Mouse (Mus musculus): ENCODE results near the gene Zscan29. TPM values are rescaled to one million over a fixed set of nuclear protein-coding genes. Genes with fewer than 3 reads are reported as not detected.
"Not testable (repeated sequence)": the region's sequence is repeated elsewhere in the genome, so short reads cannot be mapped to it uniquely, and the experiment has no call there.

Zscan29 gene
- polyA plus RNA-seq, 1 experiment from 2014 or later: 15.6 TPM

- H3K27ac ChIP-seq (ENCODE audit: low read depth, low read length); H3K9ac ChIP-seq (ENCODE audit: low read length); H3K4me1 ChIP-seq (replicated peaks; ENCODE audit: control insufficient read depth, insufficient read depth, low read length); H3K36me3 ChIP-seq (ENCODE audit: control insufficient read depth, insufficient read depth, low read length); ATAC-seq (replicated peaks; ENCODE audit: low FRiP score); H3K27me3 ChIP-seq (ENCODE audit: control insufficient read depth, insufficient read depth, low read length); H3K4me2 ChIP-seq (ENCODE audit: low read depth, low read length, severe bottlenecking); H3K9me3 ChIP-seq (ENCODE audit: control insufficient read depth, low read length); H3K4me3 ChIP-seq (ENCODE audit: low read depth, low read length); DNase-seq (ENCODE audit: low spot score): not testable (repeated sequence)
- WGBS: 93% methylated on average over 5 of the region's 5 CpGs
Observed at GRCm38 (mm10) chr2:121126302-121126701, 44.6 kb downstream of the Zscan29 start.

- ATAC-seq (replicated peaks; ENCODE audit: low FRiP score): no peak
- Histone ChIP-seq H3K36me3 (ENCODE audit: control insufficient read depth, insufficient read depth, low read length) (no peaks in the 10 kb centered on the region), H3K4me2 (ENCODE audit: low read depth, low read length, severe bottlenecking) (no peak overlapping the region), H3K9ac (ENCODE audit: low read length) (no peak overlapping the region), H3K9me3 (ENCODE audit: control insufficient read depth, low read length) (no peaks in the 10 kb centered on the region), H3K4me3 (ENCODE audit: low read depth, low read length) (no peak overlapping the region), H3K27ac (ENCODE audit: low read depth, low read length) (no peak overlapping the region), H3K4me1 (replicated peaks; ENCODE audit: control insufficient read depth, insufficient read depth, low read length) (no peaks in the 10 kb centered on the region), H3K27me3 (ENCODE audit: control insufficient read depth, insufficient read depth, low read length) (no peaks in the 10 kb centered on the region)
- DNase-seq (ENCODE audit: low spot score): no peak
- WGBS: 90% methylated on average over 3 of the region's 3 CpGs
Observed at GRCm38 (mm10) chr2:121119260-121119659, 51.7 kb downstream of the Zscan29 start.

- 84% methylated on average over 2 of the region's 2 CpGs for WGBS
- H3K36me3 ChIP-seq (ENCODE audit: control insufficient read depth, insufficient read depth, low read length): no peaks in the 10 kb centered on the region
- H3K4me3 ChIP-seq (ENCODE audit: low read depth, low read length): no peak overlapping the region
- no peak overlapping the region for H3K9ac ChIP-seq (ENCODE audit: low read length)
- no peaks in the 10 kb centered on the region for H3K27me3 ChIP-seq (ENCODE audit: control insufficient read depth, insufficient read depth, low read length)
- no peak overlapping the region for H3K4me2 ChIP-seq (ENCODE audit: low read depth, low read length, severe bottlenecking)
- DNase-seq (ENCODE audit: low spot score) (no peak), ATAC-seq (replicated peaks; ENCODE audit: low FRiP score) (no peak)
- no peaks in the 10 kb centered on the region for H3K9me3 ChIP-seq (ENCODE audit: control insufficient read depth, low read length)
- H3K4me1 ChIP-seq (replicated peaks; ENCODE audit: control insufficient read depth, insufficient read depth, low read length): no peaks in the 10 kb centered on the region
- H3K27ac ChIP-seq (ENCODE audit: low read depth, low read length): no peak overlapping the region
Observed at GRCm38 (mm10) chr2:121115418-121115817, 55.5 kb downstream of the Zscan29 start.

GRCm38 (mm10) chr2:121109695-121110094 lies 61.2 kb downstream of the Zscan29 start, which contains the start of gene Tgm7:
TSS of gene Tgm7 (minus strand) at chr2:121109795.
- no peak for ATAC-seq (replicated peaks; ENCODE audit: low FRiP score)
- WGBS: 88% methylated on average over 4 of the region's 4 CpGs

More at GRCm38 (mm10) chr2:121109695-121110094, 61.2 kb downstream of the Zscan29 start, which contains the start of gene Tgm7:
- no peak within 1 kb of the TSS for H3K27ac ChIP-seq (ENCODE audit: low read depth, low read length)
- H3K9ac ChIP-seq (ENCODE audit: low read length): no peak within 1 kb of the TSS
- no peaks in the 10 kb centered on the region for H3K27me3 ChIP-seq (ENCODE audit: control insufficient read depth, insufficient read depth, low read length)
- H3K36me3 ChIP-seq (ENCODE audit: control insufficient read depth, insufficient read depth, low read length): no peaks in the 10 kb centered on the region
- DNase-seq (ENCODE audit: low spot score): no peak
- H3K4me2 ChIP-seq (ENCODE audit: low read depth, low read length, severe bottlenecking): no peak within 1 kb of the TSS
- no peak within 1 kb of the TSS for H3K4me3 ChIP-seq (ENCODE audit: low read depth, low read length)
- no peaks in the 10 kb centered on the region for H3K4me1 ChIP-seq (replicated peaks; ENCODE audit: control insufficient read depth, insufficient read depth, low read length)
- H3K9me3 ChIP-seq (ENCODE audit: control insufficient read depth, low read length): no peaks in the 10 kb centered on the region

Other genes with a start within 250 kb of the Zscan29 start
- 25.1 TPM in 2 replicates for gene Ubr1, start 200.4 kb downstream of the Zscan29 start, polyA plus RNA-seq (2014; fragmentation: Nextera tagmentation; extraction: Ambion mirVana)
- gene Tmem62, start 194.1 kb downstream of the Zscan29 start, polyA plus RNA-seq (2014; fragmentation: Nextera tagmentation; extraction: Ambion mirVana): 3.4 and 4.9 TPM in 2 replicates
- 37.0 and 43.3 TPM in 2 replicates for gene Ccndbp1, start 162.7 kb downstream of the Zscan29 start, polyA plus RNA-seq (2014; fragmentation: Nextera tagmentation; extraction: Ambion mirVana)
- 7.6 and 8.4 TPM in 2 replicates for gene Epb42, start 134.1 kb downstream of the Zscan29 start, polyA plus RNA-seq (2014; fragmentation: Nextera tagmentation; extraction: Ambion mirVana)
- gene Tgm5, start 85.3 kb downstream of the Zscan29 start, polyA plus RNA-seq (2014; fragmentation: Nextera tagmentation; extraction: Ambion mirVana): not detected in 2 replicates
- not detected in 2 replicates for gene Tgm7, start 61.3 kb downstream of the Zscan29 start, polyA plus RNA-seq (2014; fragmentation: Nextera tagmentation; extraction: Ambion mirVana)
- 28.7 and 33.2 TPM in 2 replicates for gene Adal, start 30.7 kb downstream of the Zscan29 start, polyA plus RNA-seq (2014; fragmentation: Nextera tagmentation; extraction: Ambion mirVana)
- 20.2 and 23.3 TPM in 2 replicates for gene Lcmt2, start 30.5 kb downstream of the Zscan29 start, polyA plus RNA-seq (2014; fragmentation: Nextera tagmentation; extraction: Ambion mirVana)
- 84.5 and 84.8 TPM in 2 replicates for gene Tubgcp4, start 471 bp downstream of the Zscan29 start, polyA plus RNA-seq (2014; fragmentation: Nextera tagmentation; extraction: Ambion mirVana)
- gene Trp53bp1, start 100.3 kb upstream of the Zscan29 start, polyA plus RNA-seq (2014; fragmentation: Nextera tagmentation; extraction: Ambion mirVana): 152 and 169 TPM in 2 replicates
- gene Map1a, start 118.5 kb upstream of the Zscan29 start, polyA plus RNA-seq (2014; fragmentation: Nextera tagmentation; extraction: Ambion mirVana): 16.2 and 18.1 TPM in 2 replicates
- 10.7 and 11.7 TPM in 2 replicates for gene Ppip5k1, start 184.3 kb upstream of the Zscan29 start, polyA plus RNA-seq (2014; fragmentation: Nextera tagmentation; extraction: Ambion mirVana)
- 3.0 and 3.6 TPM in 2 replicates for gene Ckmt1, start 186.6 kb upstream of the Zscan29 start, polyA plus RNA-seq (2014; fragmentation: Nextera tagmentation; extraction: Ambion mirVana)
- not detected in 2 replicates for gene Strc, start 216.0 kb upstream of the Zscan29 start, polyA plus RNA-seq (2014; fragmentation: Nextera tagmentation; extraction: Ambion mirVana)
- gene Pdia3, start 242.7 kb upstream of the Zscan29 start, polyA plus RNA-seq (2014; fragmentation: Nextera tagmentation; extraction: Ambion mirVana): 407 and 435 TPM in 2 replicates
- gene Catsper2, start 242.7 kb upstream of the Zscan29 start, polyA plus RNA-seq (2014; fragmentation: Nextera tagmentation; extraction: Ambion mirVana): 2.2 and 2.4 TPM in 2 replicates

All from forebrain, embryonic 11.5 days (tissue).